Mouse (Mus musculus) c-Kit-positive CD71-positive TER-119-negative erythroid progenitor cells, embryonic 14.5 days (primary cell): ENCODE data around the gene Plvap.

Source experiments
- DNase-seq: peaks from one replicate; pipeline ENCODE4 v3.0.0-alpha.2; 2013; ENCODE audit warnings: low read depth

Plvap gene

DNA sequence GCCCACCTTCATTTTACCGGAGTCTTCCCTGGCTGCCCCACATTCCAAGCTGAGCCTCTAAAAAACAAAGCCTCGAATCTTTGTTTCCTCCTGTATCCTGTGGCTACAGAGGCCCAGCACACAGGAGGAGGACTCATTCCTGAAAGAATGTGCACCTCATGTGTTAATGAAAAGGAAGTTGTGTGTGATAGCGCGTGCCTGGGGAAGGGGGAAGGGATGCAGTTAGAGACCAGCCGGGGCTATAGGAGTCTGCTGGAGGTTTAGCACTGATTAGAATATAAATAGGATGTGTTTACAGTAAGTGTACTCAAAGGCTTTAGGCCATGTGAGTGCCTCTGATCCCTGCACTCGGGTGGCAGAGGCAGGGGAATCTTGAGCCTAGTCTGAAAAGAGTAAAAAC lies 14.7 kb upstream of the Plvap start:
- DNase-seq: no peak

DNA sequence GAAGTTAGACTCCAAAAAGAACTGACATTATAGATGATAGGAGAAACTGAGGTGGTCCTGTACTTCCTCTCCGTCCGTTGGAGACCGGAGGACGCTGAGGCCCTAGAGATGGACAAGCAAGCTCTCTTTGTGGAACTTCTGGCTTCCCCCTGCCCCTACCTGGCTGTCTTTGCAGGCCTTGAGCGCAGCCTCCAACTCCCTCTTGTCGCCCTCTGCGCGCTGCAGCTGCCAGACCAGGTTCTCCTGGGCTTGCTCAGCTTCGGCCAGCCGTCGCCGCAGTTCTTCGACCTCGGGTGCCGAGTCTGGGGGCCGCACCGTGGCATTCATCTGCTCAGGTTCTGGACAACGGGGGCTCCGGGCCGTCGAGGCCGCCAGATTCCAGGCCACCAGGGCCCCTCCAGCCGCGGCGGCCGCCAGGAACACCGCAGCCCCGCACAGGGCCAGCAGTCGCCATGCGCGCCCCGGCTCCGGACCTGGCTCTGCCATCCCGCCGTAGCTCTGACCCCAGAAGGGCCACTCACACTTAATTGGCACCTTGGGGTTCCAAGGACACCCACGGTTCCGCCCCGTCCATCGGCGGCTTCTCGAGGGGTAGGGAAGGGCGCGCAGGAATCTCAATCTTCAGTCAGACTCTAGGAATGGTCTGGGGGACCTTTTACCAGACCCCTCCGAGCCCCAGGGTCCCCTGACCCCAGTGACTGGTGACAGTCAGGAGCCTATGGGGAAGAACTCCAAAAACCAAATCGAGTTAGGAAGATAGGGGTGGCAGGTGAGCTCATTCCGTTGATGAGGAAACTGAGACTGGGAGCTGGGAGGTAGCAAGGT lies 13.9 kb upstream of the Plvap start, which contains the start of gene Ccdc194:
Gene Ccdc194, minus strand, starts transcription at position 486 of the 825 bp plus-strand sequence.
- no peak for DNase-seq

DNA sequence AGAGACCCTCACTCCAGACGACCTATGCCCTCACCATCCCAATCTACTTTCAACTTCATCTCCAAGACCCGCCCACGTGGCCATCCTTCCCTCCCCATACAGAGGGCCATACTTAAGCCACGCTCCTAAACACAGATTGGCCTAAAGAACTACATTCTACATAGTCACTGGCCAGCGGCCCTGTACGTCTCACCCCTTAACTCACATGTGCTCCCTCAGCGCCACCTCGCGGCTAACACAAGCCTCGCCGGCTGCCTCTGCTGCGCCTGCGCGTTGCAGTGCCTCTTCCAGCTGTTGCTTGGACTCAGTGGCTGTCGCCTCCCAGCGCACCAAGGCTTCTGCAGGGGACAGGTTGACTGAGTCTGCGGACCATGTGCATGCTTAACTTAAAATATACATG lies 10.1 kb upstream of the Plvap start:
- DNase-seq: peak; percentile 89

DNA sequence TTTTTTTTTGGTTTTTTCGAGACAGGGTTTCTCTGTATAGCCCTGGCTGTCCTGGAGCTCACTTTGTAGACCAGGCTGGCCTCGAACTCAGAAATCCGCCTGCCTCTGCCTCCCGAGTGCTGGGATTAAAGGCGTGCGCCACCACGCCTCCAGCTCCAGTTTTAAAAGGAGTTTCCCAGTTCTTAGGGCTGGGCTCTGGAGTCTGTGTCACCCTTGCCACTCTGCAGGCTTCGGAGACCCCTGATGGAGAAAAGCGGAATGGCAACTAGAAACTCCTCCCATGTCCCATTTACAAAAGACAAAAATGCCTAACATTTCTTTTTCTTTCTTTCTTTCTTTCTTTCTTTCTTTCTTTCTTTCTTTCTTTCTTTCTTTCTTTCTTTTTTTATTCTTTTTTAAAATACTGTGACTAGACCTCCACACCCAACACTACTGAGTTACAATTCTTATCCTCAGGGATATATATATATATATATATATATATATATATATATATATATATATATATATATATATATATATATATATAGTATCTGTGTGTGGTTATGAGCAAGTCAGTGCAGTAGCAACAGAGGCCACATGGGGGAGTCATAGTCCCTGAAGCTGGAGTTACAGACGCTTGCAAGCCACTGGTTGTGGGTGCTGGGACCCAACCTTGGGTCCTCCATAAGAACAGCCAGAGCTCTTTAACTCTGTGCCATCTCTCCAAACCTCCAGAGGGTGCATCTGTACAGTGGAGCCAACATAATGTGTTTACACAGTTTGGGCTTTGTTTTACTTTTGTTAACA lies 7.7 kb upstream of the Plvap start:
- peak; percentile 66 for DNase-seq

DNA sequence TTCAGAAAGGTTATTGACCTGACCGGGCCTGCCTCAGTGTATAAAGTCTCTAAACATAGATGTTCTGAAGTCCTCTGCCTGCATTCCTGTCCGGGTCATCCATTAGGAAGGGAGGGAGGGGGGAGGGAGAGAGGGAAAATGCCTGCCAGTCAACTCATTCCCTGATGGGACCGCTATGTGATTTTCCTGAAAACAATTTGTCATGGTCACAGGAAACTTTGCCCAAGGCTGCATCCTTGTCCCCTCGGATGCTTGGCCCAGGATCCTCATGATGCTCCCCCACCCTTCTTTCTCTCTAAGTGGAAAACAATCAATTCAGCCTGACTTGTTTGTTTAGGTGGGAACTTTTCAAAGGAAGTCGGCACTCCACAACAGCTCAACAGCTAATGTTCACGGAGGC lies 5.2 kb upstream of the Plvap start:
- no peak for DNase-seq

DNA sequence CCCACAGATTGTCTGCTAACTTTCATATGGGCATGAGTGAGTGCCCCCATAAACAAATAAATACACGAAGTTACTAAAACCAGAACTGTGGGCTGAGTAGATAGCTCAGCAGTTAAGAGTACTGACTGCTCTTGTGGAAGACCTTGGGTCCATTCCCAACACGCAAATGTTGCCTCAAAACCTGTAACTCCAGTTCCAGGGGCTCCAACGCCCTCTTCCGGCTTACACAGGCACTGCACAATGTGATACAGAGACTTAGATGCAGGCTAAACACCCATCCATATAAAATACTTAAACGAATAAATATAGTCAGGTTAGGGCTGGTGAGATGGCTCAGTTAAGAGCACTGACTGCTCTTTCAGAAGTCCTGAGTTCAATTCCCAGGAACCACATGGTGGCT lies 3.5 kb upstream of the Plvap start:
- no peak for DNase-seq

DNA sequence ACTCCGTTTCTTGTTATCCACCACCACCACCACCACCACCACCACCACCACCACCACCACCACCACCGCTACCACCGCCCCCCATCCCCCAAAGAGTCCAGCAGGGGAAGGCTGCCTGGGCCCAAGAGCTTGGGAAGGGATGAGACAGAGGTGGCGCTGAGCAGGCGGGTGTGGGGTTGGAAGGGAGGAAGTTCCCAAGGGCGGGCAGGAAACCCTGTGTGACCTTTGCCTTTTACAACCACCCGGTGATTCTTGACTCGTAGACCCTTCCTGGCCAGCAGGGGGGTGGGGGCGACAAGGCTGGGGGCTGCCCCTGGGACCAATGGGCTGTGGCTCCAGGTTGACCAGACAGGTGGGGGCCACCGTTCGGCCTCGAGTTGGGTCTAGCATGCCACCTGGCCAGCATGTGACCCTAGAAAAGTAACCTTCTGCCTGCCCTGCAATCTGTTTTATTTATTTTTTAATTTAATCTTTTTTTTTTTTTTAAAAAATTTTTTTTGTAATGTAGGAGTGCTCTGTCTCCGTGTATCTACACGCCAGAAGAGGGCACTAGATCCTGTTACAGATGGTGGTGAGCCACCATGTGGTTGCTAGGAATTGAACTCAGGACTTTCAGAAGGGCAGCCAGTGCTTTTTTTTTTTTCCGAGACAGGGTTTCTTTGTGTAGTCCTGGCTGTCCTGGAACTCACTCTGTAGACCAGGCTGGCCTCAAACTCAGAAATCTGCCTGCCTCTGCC lies 1.6 kb upstream of the Plvap start:
- DNase-seq: no peak

DNA sequence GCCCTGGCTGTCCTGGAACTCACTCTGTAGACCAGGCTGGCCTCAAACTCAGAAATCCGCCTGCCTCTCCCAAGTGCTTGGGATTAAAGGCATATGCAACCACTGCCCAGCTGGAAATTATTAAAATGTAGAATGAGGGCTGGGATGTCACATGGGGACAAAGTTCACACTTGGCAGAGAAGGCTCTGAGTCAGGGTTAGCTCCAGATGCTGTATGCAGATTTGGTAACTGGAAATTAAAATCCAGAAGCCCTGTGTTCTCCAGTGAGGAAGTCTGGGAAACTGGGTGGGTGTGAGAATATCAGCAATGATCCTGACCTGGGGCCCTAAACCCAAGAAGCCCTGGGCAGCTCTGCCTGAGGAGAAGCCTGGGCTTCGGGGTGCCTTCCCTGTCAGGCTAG lies 2.2 kb downstream of the Plvap start:
- DNase-seq: no peak

DNA sequence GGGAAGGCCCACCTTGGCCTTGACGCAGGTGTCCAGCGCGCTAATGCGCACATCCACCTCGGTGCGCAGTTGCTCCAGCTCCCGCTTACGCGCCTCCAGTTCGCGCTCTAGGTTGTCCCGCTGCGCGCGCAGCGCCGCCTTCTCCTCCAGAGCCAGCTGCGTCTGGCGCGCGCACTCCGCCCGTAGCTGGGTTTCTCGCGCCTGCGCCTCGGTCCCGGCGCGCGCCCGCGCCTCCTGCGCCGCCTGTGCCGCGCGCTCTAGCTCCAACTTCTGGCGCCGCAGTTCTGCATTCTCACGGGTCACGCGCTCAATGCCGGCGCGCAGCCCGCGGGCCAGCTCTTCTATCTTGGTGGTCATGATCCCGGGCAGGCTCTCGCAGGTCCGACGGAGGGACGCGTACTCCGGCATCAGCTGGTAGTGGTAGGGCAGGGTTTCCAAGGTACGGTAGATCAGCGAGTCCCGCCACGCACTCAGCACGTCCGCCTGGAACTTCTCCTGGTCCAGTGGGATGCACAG lies 3.9 kb downstream of the Plvap start:
- DNase-seq: peak; percentile 63

DNA sequence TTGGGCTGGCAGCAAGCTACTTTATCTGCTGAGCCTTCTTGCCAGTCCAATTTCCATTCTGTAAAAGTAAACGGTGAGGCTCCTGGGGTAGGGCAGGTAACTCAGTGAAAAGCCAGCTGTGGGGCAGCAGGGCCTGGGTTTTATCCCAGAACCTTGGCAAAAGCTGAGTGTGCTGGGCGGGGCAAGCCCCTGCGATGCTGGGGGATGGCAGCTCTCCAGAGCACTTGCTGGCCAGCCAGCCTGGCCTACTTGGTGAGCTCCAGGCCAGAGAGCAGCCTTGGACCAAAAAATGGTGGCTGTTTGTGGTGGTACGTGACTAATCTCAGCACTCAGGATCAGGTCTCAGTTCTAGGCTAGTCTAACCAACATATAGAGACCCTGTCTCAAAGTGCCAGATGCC lies 5.6 kb downstream of the Plvap start:
- no peak for DNase-seq

DNA sequence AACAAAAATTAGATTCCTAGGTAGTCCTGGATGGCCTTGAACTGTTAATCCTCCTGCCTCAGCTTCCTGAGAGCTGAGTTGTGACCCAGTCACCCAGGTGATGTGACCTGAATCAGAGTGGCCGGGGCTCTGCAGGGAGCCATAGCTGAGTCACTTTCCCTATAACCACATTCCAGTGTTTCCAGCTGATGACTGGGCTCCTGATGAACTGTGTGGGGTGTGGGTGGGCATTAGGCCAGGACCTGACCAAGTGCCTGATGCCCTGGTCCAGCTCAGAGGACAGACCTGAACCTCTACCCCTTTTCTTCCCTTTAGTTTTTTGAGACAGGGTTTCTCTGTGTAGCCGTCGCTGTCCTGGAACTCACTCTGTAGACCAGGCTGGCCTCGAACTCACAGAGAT lies 6.2 kb downstream of the Plvap start:
- no peak for DNase-seq

DNA sequence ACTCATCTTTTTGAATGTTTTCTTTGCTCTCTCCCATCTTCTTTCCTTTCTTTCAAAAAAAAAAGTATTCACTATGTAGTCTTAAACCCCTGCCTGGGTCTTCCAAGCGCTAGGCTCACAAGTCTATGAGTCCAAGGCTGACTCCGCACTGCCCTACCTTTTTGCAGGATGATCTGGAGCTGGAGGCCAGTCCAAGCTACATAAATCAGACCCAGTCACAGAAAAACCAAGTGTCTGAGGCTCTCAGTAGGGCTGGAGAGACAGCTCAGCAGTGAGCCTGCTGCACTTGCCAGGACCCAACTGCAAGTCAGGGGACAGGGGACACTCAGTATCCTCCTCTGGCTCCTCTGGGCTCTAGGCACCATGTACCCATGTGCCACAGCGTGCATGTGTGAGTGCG lies 7.2 kb downstream of the Plvap start:
- no peak for DNase-seq

DNA sequence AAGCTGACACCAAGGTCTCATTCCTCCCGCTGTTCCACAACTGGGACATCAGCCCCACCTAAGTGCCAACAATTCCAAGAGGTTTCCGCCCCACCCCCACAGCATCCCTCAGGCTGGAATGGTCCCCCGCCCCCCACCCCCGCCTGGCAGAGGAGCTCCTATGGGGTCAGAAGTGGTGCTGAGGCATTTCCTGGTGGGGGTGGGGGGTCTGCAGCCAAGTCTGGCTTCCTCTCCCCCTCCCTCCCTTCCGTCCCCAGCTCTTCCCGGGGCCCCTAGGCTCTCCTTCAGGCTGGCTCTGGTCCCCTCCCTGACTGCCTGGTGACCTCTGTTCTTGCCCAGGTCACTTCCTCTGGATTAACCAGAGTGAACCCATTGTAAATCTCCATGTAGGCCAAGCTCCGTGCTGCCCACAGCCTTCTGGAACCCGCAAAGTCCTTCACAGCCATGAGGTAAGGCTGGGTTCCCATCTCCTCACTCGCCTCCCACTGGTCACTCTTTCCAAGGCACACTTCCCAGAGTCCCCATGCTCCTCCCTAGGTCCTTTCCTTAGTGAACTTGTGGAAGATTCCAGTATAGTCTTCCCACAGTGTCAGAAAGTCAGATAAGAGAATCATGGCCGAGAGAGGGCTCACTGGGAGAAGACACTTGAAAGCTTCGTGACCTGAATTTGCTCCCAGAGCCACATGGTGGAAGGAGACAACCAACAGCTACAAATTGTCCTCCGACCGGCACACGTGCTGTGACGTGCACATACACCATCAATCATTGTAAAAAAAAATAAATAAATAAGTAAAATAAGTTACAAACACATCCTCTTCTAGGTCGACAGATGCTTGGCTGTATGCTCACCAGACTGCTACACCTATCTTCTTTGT lies 12.5 kb downstream of the Plvap start:
- DNase-seq: no peak

DNA sequence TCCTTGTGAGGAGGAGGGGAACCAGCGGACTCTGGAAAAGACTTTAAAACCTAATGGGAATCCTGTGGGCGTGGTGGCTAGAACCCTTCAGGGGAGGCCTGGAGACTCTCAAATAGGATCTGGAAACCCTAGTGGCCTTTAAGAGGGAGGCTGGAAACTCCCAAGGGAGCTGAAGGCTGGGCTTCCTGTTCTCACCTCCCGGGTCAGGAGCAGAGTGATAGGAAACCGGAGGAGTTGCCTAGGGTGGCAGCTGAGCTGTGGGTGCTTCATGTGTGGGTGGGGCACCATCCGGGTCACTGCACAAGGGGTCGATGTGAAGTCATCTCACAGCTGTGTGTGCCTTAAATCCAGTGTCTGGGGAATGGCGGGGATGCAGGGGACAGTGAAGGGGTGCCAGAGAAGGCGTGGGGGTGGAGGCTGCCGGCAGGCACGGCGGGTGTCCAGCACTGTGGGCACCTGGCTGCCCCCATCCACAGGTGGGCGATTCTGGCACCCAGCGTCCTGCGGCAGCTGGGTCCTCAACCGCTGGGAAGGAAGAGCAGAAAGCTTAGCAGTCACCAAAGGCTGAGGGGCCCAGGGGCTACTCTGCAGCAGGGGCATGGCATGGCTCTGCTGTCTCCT lies 13.6 kb downstream of the Plvap start:
- no peak for DNase-seq

DNA sequence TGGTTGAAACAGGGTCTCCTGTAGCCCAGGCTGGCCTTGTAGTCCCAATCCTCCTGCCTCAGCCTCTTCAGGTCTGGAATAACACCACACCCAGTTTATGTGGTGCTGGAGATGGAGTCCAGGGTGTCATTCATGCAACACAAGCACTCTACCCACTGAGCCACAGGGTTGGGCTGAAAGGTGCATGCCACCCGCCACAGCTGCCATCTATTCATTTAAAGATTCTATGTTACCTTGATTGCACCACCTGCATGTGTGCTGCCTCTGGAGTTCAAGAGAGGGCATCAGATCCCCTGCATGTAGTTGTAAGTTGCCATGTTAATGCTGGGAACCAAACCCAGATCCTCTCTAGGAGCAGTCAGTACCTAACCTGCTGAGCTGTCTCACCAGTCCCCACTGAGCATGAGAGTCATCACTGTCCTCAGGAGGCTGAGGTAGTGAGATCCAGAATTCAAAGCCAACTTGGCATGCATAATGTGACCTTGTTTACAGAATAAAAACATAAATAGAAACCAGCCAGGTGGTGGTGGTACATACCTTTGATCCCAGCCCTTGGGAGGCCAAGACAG lies 14.4 kb downstream of the Plvap start:
- no peak for DNase-seq

DNA sequence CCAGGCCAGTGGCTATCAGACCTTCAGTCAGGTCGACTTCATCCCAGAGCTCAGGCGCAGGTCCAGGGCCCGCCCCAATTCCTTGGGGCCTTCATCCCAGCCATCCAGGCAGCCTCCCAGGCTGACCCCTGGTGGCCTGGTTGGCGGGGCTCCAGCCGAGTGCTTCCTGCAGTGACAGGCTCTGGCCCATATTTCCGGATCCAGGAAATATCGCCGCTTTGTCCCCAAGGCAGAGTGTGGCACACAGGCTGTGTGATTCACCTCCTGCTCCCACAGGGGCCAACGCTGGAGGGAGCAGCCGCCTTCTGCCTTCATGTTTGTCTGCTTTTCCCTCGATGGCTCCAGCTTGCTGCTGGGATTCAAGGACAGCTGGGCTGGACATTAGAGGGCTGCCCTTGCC lies 15.1 kb downstream of the Plvap start:
- DNase-seq: no peak

DNA sequence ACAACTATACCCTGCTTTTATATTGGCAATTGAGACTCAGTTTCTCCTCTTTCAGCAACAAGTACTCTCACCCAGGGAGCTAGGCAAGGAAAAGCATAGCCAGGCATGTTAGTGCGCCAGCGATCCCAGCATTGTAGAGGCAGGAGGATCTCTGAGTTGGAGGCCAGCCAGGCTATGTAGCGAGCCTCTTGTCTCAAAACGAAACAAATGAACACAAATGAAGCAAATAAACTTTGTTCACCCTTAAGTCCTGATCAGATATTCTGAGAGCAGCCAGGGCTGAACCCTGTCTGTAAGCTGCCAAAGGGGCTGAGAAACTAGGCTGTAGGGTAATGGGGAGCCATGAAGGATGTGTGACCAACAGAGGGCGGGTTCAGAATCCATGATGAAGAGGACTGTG lies 15.7 kb downstream of the Plvap start:
- no peak for DNase-seq

DNA sequence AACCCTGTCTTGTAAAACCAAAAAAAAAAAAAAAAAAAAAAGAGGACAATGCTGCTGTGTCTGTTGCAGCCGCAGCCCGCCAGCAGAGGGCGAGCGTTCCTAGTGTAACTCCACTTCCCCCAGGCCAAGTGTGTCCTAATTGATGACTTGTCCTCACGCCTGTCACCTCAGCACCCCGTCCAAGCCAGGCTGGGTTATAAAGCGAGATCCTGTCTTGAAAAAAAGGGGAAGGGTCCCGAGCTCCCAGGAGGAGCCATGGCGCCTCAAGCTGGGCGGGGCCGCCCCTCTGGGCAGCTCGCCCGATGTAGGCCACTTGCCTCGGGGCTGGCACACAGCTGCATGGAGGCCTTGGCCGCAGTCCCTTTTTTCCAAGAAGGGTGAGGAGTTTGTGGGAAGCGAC lies 16.5 kb downstream of the Plvap start:
- DNase-seq: peak; percentile 67

DNA sequence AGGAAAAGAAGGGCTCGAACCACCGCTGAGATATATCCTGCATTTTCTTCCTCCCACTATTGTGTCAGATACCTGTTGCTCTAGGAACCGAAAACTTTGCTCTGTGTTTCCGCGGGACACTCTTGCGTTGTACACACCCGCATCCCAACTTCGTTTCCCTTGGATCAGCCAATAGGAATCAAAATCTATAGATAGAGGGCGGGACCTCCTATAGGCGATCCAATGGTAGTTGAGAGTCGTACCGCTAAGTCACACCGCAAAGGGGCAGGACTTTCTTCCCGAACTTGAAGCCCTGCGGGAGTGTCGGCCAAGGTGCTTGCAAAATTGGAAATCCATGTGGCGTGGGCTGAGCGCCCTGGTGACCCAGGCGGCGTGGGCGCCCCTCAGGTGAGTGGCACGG lies 23.1 kb downstream of the Plvap start:
- peak; percentile 98 for DNase-seq

DNA sequence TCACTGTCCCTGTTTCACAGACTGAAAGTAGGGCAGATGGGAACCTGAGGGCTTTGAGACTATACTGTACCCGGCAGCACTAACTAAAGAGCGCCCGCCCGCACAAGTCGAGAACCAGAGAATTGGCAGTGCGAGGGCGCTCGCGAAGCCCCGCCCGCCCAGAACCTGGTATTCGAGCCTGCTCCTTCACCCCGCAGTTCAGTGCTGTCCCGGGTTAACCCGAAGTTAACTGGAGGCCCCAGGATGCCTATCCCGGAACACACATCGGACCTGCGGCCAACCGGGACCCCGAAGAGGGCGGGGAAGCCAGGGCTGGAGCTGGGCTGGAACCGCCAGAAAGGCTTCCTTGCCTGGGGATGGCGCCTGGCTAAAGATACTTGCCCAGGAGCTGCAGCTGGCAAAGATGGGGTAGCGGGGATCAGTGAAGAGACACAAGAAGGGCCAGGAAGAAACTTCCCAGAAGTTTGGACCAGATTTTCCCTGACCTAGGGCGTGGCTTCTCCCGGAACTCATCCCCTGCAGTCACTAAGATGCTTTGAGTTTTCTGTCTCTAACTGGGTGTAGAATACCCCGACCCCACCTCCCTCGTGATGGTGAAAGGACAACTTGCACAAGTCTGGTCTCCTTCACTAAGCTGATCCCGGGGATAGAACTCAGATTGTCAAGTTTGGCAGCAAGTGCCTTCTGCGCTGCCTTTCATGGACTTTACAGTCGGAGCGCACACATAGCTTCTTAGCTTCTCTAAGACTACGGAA lies 23.7 kb downstream of the Plvap start, which contains the start of gene Gtpbp3:
Gene Gtpbp3, plus strand, starts transcription at position 413 of the 755 bp plus-strand sequence.
- no peak for DNase-seq
